Mouse (Mus musculus) stomach, embryonic 15.5 days (tissue): Measurements from ENCODE around the gene Slc2a12. TPM values are rescaled to one million over a fixed set of nuclear protein-coding genes. Genes with fewer than 3 reads are reported as not detected.

Experiments
- ATAC-seq: fragments of 200-750 bp; cut with Nextera tagmentation; 2 replicates; pipeline ENCODE4 v1.8.0; 2017; ENCODE audit warnings: low read depth, moderate number of reproducible peaks, moderate TSS enrichment; ENCODE audit not compliant: insufficient read depth, low FRiP score
- H3K27ac ChIP-seq: fragments of 300-500 bp; sonication (generic); 2 replicates; pipeline ENCODE4 v1.5.1; 2015; ENCODE audit warnings: mild to moderate bottlenecking, inconsistent platforms
- H3K27me3 ChIP-seq: fragments of 300-500 bp; sonication (generic); replicated peaks from 2 replicates; pipeline ENCODE4 v1.6.1; 2015; ENCODE audit warnings: inconsistent platforms
- H3K36me3 ChIP-seq: fragments of 300-500 bp; sonication (generic); 2 replicates; pipeline ENCODE4 v1.6.1; 2015; ENCODE audit warnings: inconsistent platforms
- H3K4me1 ChIP-seq: fragments of 300-500 bp; sonication (generic); 2 replicates; pipeline ENCODE4 v1.6.1; 2015; ENCODE audit warnings: inconsistent platforms
- H3K4me2 ChIP-seq: fragments of 300-500 bp; sonication (generic); 2 replicates; pipeline ENCODE4 v1.6.1; 2015; ENCODE audit warnings: mild to moderate bottlenecking, inconsistent platforms
- H3K4me3 ChIP-seq: fragments of 300-500 bp; sonication (generic); replicated peaks from 2 replicates; pipeline ENCODE4 v1.5.1; 2015; ENCODE audit warnings: inconsistent platforms
- H3K9ac ChIP-seq: fragments of 300-500 bp; sonication (generic); 2 replicates; pipeline ENCODE4 v1.6.1; 2015; ENCODE audit warnings: inconsistent platforms
- H3K9me3 ChIP-seq: fragments of 300-500 bp; sonication (generic); 2 replicates; pipeline ENCODE4 v1.6.1; 2016; ENCODE audit warnings: inconsistent platforms
- WGBS: fragments of 180-500 bp; shearing (Covaris S2); methylation state at CpG from one replicate; pipeline ENCODE4 v1.1.7; 2015; 5-methylcytosine and 5-hydroxymethylcytosine counted together
- microRNA-seq: library from miRNA; unstranded; fragments of <30 nt; microRNA quantifications from one replicate; pipeline ENCODE4, GENCODE M21; 2016
- polyA plus RNA-seq: library from polyadenylated mRNA; unstranded; fragments of >200 nt; fragmentation: Nextera tagmentation; extraction: Ambion mirVana; gene quantifications from 2 replicates; pipeline ENCODE4 v1.2.1, GENCODE M21; 2015

Slc2a12 gene
- polyA plus RNA-seq, 1 experiment from 2014 or later, result 1.2 TPM

GRCm38 (mm10) chr10:22732181-22732580, 87.4 kb downstream of the Slc2a12 start:
- 49% methylated on average over 10 of the region's 10 CpGs for WGBS
- no peaks in the 10 kb centered on the region for H3K27me3 ChIP-seq
- no peak for ATAC-seq
- H3K36me3 ChIP-seq, result no peaks in the 10 kb centered on the region
- H3K9me3 ChIP-seq, result no peaks in the 10 kb centered on the region
- peak overlapping the region; percentile 99 for H3K4me3 ChIP-seq
- H3K27ac ChIP-seq, result 0 out of 2 replicates have a peak overlapping the region, but pooled peaks have one; percentile 92
- no peak overlapping the region for H3K9ac ChIP-seq
- peak overlapping the region; percentile 88 for H3K4me2 ChIP-seq
- H3K4me1 ChIP-seq, result peaks cover 9% of the 10 kb centered on the region; the same call in 1 of the 2 replicates

DNA sequence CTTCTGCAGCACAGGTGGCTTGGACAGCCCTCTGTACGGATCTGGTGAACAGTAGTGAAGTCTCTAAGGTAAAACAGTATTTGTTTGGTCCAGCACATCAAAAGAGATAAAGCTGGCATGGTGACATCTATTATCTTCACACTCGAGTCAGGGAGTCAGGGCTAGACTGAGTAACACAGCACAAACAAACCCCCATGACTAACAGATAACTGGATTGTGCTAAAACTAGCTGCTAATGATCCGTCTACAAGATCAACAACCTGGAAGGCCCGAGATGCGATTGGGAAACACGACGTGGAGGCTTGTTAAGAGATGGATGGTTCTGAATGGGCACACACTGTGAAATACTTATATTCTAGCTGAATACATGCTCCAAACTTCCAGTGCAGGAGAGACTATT, 101.1 kb downstream of the Slc2a12 start:
- H3K9ac ChIP-seq, result no peak overlapping the region
- no peak overlapping the region for H3K4me3 ChIP-seq
- no peak overlapping the region for H3K27ac ChIP-seq
- ATAC-seq, result no peak
- no peaks in the 10 kb centered on the region for H3K9me3 ChIP-seq
- 0 out of 2 replicates have a peak, but pooled peaks cover 5% of the 10 kb centered on the region for H3K4me1 ChIP-seq
- no peaks in the 10 kb centered on the region for H3K36me3 ChIP-seq
- WGBS, result 48% methylated on average over 7 of the region's 7 CpGs
- H3K4me2 ChIP-seq, result no peak overlapping the region
- H3K27me3 ChIP-seq, result no peaks in the 10 kb centered on the region

DNA sequence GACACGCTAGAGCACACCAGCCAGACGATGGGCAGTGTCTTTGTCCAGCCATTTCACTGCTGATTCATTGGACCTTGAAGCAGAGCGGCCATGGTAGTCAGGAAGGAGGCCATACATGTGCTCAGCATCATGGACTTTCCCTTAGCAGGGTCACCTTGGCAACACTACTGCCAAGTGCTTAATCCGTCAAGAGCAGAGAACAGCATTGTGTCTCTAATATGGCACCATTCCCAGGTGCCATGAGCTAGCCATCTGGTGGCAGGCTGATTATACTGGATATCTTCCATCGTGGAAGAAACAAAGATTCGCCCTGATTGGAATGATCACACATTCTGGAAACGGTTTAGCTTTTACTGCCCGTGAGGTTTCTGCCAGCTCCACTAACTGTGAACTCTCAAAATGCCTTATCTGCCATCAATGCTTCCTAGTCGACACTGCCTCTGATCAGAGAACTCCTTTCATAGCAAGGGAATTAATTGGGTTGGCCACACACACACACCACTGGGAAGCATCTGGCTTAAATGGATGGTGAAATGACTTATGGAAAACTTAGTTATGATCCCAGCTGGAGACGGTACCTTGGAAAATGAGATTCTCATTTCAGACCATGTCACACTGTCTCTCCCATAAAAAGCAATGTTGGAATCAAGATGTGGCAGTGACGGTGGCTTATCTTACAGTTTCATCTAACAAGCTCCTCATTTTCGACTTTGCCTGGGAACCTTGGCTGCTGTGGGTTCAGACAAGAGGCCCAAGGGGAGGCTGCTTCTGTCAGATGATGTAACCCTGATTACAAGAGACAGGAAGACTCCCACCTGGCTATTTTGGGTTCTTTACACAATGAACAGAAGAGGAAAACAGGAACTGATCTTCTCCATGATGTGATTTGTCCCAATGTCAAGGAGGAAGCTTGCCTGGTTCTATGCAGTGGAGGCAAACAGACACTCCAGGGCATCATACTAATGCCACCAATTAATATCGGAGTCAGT, 101.8 kb downstream of the Slc2a12 start:
- no peaks in the 10 kb centered on the region for H3K27me3 ChIP-seq
- H3K9ac ChIP-seq, result no peak overlapping the region
- WGBS, result 60% methylated on average over 13 of the region's 13 CpGs
- H3K4me1 ChIP-seq, result 0 out of 2 replicates have a peak, but pooled peaks cover 5% of the 10 kb centered on the region
- no peaks in the 10 kb centered on the region for H3K9me3 ChIP-seq
- no peak overlapping the region for H3K4me2 ChIP-seq
- H3K27ac ChIP-seq, result no peak overlapping the region
- ATAC-seq, result no peak
- no peaks in the 10 kb centered on the region for H3K36me3 ChIP-seq
- no peak overlapping the region for H3K4me3 ChIP-seq

GRCm38 (mm10) chr10:22751175-22751682, 106.4 kb downstream of the Slc2a12 start:
- no peak overlapping the region for H3K4me3 ChIP-seq
- WGBS, result 59% methylated on average over 5 of the region's 5 CpGs
- no peak for ATAC-seq

More at GRCm38 (mm10) chr10:22751175-22751682, 106.4 kb downstream of the Slc2a12 start:
- Histone ChIP-seq H3K4me1 (0 out of 2 replicates have a peak, but pooled peaks cover 5% of the 10 kb centered on the region), H3K4me2 (no peak overlapping the region), H3K27ac (no peak overlapping the region), H3K36me3 (no peaks in the 10 kb centered on the region), H3K9me3 (no peaks in the 10 kb centered on the region), H3K27me3 (no peaks in the 10 kb centered on the region), H3K9ac (no peak overlapping the region)

Small RNAs within 50 kb of the gene (microRNA-seq; reads per million reads assigned to microRNA genes)
- gene Mir7663, result not detected

Other genes starting within 250 kb of the Slc2a12 start
- 50.6 and 56.0 TPM in 2 replicates for gene Tbpl1, start 86.9 kb downstream of the Slc2a12 start, polyA plus RNA-seq
- 211 and 218 TPM in 2 replicates for gene Tcf21, start 175.2 kb downstream of the Slc2a12 start, polyA plus RNA-seq